Mouse (Mus musculus) forebrain, embryonic 14.5 days (tissue): ENCODE measurements around the gene Anpep. TPM values are rescaled to one million over a fixed set of nuclear protein-coding genes. Genes with fewer than 3 reads are reported as not detected.

ENCODE experiments used
- ATAC-seq: fragments of 200-750 bp; cut with Nextera tagmentation; 2 replicates; pipeline ENCODE4 v1.8.0; 2017; ENCODE audit warnings: mild to moderate bottlenecking, moderate library complexity
- DNase-seq: peaks from one replicate; pipeline ENCODE4 v3.0.0-alpha.2; 2015; ENCODE audit warnings: low spot score
- H3K27ac ChIP-seq: fragments of 300-500 bp; sonication (generic); 2 replicates; pipeline ENCODE4 v1.5.1; 2014; ENCODE audit warnings: low read depth, mild to moderate bottlenecking, control low read depth, low read length, moderate library complexity
- H3K27me3 ChIP-seq: fragments of 300-500 bp; sonication (generic); replicated peaks from 2 replicates; pipeline ENCODE4 v1.6.1; 2014; ENCODE audit warnings: low read length, control low read depth, mixed read lengths; ENCODE audit not compliant: control insufficient read depth, insufficient read depth
- H3K36me3 ChIP-seq: fragments of 300-500 bp; sonication (generic); 2 replicates; pipeline ENCODE4 v1.6.1; 2014; ENCODE audit warnings: low read length, control low read depth; ENCODE audit not compliant: control insufficient read depth, insufficient read depth
- H3K4me1 ChIP-seq: fragments of 300-500 bp; sonication (generic); 2 replicates; pipeline ENCODE4 v1.6.1; 2014; ENCODE audit warnings: antibody characterized with exemption, low read length, control low read depth; ENCODE audit not compliant: control insufficient read depth, insufficient read depth
- H3K4me2 ChIP-seq: fragments of 300-500 bp; sonication (generic); 2 replicates; pipeline ENCODE4 v1.6.1; 2014; ENCODE audit warnings: mild to moderate bottlenecking, control low read depth, low read length
- H3K4me3 ChIP-seq: fragments of 300-500 bp; sonication (generic); 2 replicates; pipeline ENCODE4 v1.5.1; 2014; ENCODE audit warnings: low read depth, low read length, control low read depth
- H3K9ac ChIP-seq: fragments of 300-500 bp; sonication (generic); 2 replicates; pipeline ENCODE4 v1.6.1; 2014; ENCODE audit warnings: mild to moderate bottlenecking, low read length, control low read depth, moderate library complexity
- H3K9me3 ChIP-seq: fragments of 300-500 bp; sonication (generic); replicated peaks from 2 replicates; pipeline ENCODE4 v1.6.1; 2016; ENCODE audit warnings: low read length, control low read depth, mixed read lengths; ENCODE audit not compliant: control insufficient read depth
- WGBS: fragments of 180-500 bp; shearing (Covaris S2); extraction: QIAGEN DNeasy Blood & Tissue Kit; methylation state at CpG from one replicate; pipeline ENCODE4 v1.1.7; 2014; 5-methylcytosine and 5-hydroxymethylcytosine counted together
- polyA plus RNA-seq: library from polyadenylated mRNA; unstranded; fragments of >200 nt; fragmentation: Nextera tagmentation; extraction: Ambion mirVana; gene quantifications from 2 replicates; pipeline ENCODE4 v1.2.1, GENCODE M21; 2014

Gene Anpep
- polyA plus RNA-seq, 1 experiment from 2014 or later, result 2.7 TPM

DNA sequence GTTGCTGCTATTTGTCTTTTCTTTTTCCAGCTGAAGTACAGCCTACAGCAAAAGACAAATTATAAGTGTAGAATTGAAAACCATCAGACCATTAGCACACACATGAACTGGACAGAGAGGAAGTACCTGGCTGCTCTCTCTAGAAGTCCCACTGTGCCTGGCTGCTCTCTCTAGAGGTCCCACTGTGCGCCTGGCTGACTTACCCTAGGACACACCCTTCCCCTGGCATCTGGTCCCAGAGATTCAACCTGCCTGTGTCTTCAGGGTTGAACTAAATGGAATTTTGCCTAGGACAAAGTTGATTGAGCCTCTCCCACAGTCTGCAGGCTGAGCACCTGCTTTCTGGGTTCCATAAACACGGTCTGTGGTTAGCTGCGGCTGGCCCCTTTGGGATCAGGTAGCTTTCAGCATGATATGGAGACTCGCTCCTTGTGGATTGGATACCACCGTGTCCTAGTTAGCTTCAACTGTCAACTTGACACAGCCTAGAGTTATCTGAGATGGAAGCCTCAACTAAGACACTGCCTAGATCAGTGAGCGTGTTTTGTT, 11.0 kb upstream of the Anpep start:
- ATAC-seq (no peak), DNase-seq (no peak)
- no peak overlapping the region for H3K4me3 ChIP-seq
- H3K4me1 ChIP-seq, result no peaks in the 10 kb centered on the region
- no peak overlapping the region for H3K27ac ChIP-seq
- no peak overlapping the region for H3K4me2 ChIP-seq
- H3K9ac ChIP-seq, result no peak overlapping the region
- no peaks in the 10 kb centered on the region for H3K9me3 ChIP-seq
- WGBS, result 90% methylated on average over 6 of the region's 6 CpGs
- no peaks in the 10 kb centered on the region for H3K27me3 ChIP-seq
- 0 out of 2 replicates have a peak, but pooled peaks cover 5% of the 10 kb centered on the region for H3K36me3 ChIP-seq

DNA sequence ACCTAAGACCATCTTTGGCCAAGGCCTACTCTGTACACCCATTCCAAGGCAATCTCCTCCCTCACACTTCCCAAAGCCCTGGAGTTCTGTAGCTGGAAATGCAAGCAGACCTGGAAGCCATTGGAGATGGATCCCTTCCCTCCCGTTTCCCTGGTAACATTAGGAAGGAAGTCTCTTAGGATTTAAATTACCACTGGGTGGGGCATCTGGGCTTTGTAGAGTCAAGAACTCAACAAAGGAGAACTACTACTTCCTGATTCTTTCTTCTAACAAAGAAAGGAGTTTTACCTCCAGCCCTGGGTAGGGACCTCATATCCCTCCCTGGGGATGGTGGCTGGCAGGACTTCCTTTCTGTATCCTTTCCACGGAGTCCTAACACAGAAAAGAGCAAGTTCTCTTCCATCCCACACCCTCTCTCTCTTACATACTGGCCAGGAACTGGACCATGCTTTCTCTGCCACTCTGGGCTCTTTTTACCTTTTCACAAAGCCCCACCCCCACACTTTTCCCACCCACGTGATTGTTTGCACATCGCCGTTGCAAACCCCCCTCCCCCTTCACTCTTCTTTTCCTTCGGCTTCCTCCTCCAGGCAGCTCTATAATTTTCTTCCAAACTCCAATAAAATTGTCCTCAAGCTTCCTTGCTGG, 8.3 kb upstream of the Anpep start:
- WGBS, result 62% methylated on average over 6 of the region's 6 CpGs
- Histone ChIP-seq H3K9ac (no peak overlapping the region), H3K4me2 (no peak overlapping the region), H3K4me1 (no peaks in the 10 kb centered on the region), H3K36me3 (no peaks in the 10 kb centered on the region), H3K27ac (no peak overlapping the region), H3K27me3 (no peaks in the 10 kb centered on the region), H3K9me3 (no peaks in the 10 kb centered on the region), H3K4me3 (no peak overlapping the region)
- ATAC-seq (no peak), DNase-seq (no peak)

DNA sequence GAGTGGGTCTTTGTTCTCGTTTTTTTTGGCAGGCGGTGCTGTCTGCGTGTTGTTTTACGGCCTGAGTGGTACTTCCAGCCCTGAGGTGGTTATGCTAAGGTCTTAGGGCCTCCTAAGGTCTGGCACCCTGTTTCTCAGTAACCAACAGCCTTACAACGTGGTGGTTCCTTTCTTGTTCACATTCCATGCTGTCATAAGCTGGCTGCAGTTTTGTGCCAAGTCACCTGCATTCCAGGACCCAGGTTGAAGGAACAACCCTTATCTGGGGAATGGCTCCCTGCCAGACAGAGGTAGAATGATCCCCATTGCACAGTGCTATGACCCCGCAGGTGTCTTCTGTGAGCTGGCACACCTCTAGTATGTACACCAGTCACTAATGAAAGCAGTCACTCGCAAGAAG, 7.6 kb upstream of the Anpep start:
- WGBS, result 79% methylated on average over 7 of the region's 7 CpGs
- DNase-seq (no peak), ATAC-seq (no peak)
- Histone ChIP-seq H3K4me2 (no peak overlapping the region), H3K4me1 (no peaks in the 10 kb centered on the region), H3K9ac (no peak overlapping the region), H3K27me3 (no peaks in the 10 kb centered on the region), H3K27ac (no peak overlapping the region), H3K4me3 (no peak overlapping the region), H3K9me3 (no peaks in the 10 kb centered on the region), H3K36me3 (no peaks in the 10 kb centered on the region)

DNA sequence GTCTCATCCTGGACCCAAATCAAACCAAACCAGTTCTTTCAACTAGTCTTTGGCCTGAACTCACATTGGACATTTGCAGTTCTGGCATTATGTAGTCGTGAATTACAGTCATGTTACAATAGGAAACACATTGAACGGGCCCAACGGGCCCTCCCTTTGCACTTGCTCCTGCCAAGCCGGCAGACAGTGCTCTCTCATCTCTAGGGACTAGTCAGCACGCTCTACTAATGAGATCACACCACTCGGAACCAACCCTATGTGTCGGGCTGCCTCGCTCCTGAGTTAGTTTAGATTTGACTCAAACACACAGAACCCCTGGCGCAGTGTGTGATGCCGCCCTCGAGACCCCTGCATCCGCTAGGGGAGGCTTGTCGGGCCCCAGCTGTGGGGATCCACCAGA, 7.0 kb upstream of the Anpep start:
- Histone ChIP-seq H3K27me3 (no peaks in the 10 kb centered on the region), H3K36me3 (no peaks in the 10 kb centered on the region), H3K4me1 (no peaks in the 10 kb centered on the region), H3K4me3 (no peak overlapping the region), H3K9me3 (no peaks in the 10 kb centered on the region), H3K4me2 (no peak overlapping the region), H3K9ac (no peak overlapping the region), H3K27ac (no peak overlapping the region)
- 74% methylated on average over 13 of the region's 13 CpGs for WGBS
- ATAC-seq (no peak), DNase-seq (no peak)

DNA sequence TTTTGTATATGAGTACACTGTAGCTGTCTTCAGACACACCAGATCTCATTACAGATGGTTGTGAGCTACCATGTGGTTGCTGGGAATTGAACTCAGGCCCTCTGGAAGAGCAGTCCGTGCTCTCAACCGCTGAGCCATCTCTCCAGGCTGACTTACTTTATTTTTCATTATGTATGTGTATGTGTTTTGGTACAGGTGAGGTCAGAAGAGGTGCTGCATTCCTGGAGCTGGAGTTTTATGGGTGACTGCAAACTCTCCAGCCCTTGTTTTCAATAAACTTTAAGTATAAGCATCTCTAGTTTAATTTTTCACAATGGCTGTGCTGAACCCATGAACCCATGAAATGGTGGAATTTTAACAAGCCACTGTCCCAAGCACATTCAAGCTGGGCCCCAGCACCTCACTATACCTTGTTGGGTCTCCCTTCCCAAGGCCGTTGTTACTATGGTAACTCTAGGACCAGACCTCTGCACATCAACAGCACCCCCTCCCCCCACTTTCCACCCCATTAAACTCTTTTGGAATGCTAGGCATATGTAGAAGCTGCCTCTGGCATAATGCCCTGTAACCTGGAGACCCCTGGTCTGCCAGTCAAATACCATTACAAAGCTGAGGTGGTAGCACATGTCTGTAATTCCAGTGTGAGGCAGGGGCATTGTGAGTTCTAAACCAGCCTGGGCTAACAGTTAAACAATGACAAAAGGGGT, 5.6 kb upstream of the Anpep start:
- H3K9ac ChIP-seq, result no peak overlapping the region
- no peaks in the 10 kb centered on the region for H3K27me3 ChIP-seq
- ATAC-seq, result peak; percentile 44; the same call in 1 of the 2 replicates
- H3K9me3 ChIP-seq, result no peaks in the 10 kb centered on the region
- no peaks in the 10 kb centered on the region for H3K4me1 ChIP-seq
- peak; percentile 67 for DNase-seq
- WGBS, result 61% methylated on average over 3 of the region's 3 CpGs
- H3K27ac ChIP-seq, result no peak overlapping the region
- no peaks in the 10 kb centered on the region for H3K36me3 ChIP-seq
- no peak overlapping the region for H3K4me3 ChIP-seq
- no peak overlapping the region for H3K4me2 ChIP-seq

DNA sequence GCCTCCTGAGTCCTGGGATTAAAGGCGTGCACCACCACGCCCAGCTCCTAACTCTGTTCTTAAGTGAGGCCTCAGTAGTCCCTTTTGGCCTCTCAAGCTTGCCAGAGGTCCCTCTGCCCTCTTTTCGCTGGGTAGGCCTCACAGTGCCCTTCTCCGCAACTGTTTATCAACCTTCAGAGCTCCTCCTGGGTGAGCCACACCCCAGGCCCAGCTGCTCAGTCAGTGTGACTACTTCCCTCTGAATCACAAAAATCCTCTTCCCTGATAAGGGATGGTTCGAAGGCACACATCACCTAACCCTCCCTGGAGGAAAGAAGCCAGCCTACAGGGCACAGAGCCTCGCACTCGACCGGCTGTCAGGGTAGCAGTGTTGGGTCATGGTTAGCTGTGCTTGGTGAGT, 935 bp upstream of the Anpep start:
- no peak overlapping the region for H3K4me3 ChIP-seq
- no peak overlapping the region for H3K4me2 ChIP-seq
- H3K9me3 ChIP-seq, result no peaks in the 10 kb centered on the region
- no peak for ATAC-seq
- no peaks in the 10 kb centered on the region for H3K4me1 ChIP-seq
- H3K9ac ChIP-seq, result no peak overlapping the region
- no peak for DNase-seq
- no peak overlapping the region for H3K27ac ChIP-seq
- no peaks in the 10 kb centered on the region for H3K27me3 ChIP-seq
- WGBS, result 93% methylated on average over 8 of the region's 8 CpGs
- no peaks in the 10 kb centered on the region for H3K36me3 ChIP-seq

DNA sequence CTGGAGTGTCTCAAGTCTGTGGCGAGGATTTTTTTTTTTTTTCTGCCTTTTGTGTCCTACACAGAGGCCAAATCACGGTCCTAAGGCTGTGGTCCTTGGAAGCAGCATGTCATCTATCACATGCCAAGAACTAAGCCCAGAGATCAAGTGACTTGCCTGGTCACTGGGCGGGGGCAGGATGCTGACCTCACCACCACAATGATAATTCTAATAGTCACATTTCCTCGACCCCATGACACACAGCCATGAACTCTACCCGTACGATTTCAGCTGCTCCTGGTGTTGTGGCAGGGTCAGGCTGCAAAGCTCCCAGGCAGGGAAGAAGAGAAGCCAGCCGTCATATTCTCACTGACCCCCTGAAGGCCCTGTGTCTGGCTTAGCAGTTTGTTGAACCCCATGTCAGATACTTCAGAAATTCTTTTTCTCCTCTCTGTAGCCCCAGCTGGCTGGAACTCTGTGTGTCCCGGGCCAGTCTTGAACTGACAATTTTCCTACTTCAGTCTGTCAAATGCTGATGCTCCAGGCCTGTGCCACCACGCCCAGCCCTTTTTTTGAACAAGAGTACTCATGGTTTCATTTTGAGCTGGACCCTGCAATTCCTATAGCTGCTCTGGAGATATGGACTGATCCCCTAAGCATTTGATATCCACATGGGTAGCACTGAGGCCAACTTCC, 1.8 kb downstream of the Anpep start:
- no peaks in the 10 kb centered on the region for H3K27me3 ChIP-seq
- H3K4me3 ChIP-seq, result no peak overlapping the region
- H3K4me2 ChIP-seq, result no peak overlapping the region
- H3K36me3 ChIP-seq, result no peaks in the 10 kb centered on the region
- WGBS, result 80% methylated on average over 9 of the region's 9 CpGs
- DNase-seq (no peak), ATAC-seq (no peak)
- no peaks in the 10 kb centered on the region for H3K9me3 ChIP-seq
- no peak overlapping the region for H3K9ac ChIP-seq
- H3K27ac ChIP-seq, result no peak overlapping the region
- no peaks in the 10 kb centered on the region for H3K4me1 ChIP-seq

DNA sequence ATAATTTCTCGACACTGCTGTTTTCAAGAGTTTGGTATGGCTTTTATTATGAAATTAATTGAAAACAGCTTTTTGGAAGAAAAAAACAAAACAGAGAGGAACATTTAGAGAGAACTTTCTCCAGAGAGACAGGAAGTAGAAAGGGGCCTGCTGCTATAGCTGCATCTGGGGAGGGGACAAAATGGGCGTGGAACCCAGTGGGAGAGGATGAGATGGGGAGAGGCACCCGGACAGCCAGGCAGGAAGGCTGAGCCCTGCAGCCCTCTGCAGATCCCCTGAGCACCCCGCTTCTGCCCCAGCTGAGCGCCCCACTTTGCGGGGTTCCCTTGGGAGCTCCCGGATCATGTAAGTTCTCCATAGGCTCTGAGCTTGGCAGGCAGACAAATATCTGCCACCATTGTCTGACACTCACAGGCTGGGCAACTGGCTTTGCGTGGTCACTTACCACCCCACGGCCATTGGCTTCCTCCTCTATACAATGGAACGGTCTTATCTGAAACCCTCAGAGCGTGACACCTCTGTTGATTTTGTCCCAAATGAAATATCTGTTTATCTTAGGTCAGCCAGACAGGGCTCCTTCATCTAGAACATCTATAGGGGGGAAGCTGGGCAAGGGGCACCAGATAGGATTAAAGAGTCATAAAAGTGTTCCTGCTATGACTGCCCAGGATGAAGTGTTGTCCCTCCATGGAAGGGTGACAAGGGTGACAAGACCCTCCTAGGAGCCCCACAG, 2.5 kb downstream of the Anpep start:
- Histone ChIP-seq H3K4me1 (no peaks in the 10 kb centered on the region), H3K27ac (no peak overlapping the region), H3K27me3 (no peaks in the 10 kb centered on the region), H3K4me2 (no peak overlapping the region), H3K9me3 (no peaks in the 10 kb centered on the region), H3K4me3 (no peak overlapping the region), H3K36me3 (no peaks in the 10 kb centered on the region), H3K9ac (no peak overlapping the region)
- 78% methylated on average over 11 of the region's 11 CpGs for WGBS
- ATAC-seq, result no peak
- DNase-seq, result no peak
